Mouse (Mus musculus) cerebellum, adult 2 months (tissue): ENCODE data around the gene Ubxn4.

Source experiments
- CTCF ChIP-seq: fragments of 200-500 bp; IDR thresholded peaks from 2 replicates; pipeline ENCODE4 v1.5.1; 2011; ENCODE audit warnings: low read depth, mild to moderate bottlenecking, control low read depth, low read length, moderate library complexity, borderline replicate concordance; ENCODE audit not compliant: insufficient read depth
- POLR2A ChIP-seq: fragments of 200-500 bp; IDR thresholded peaks from 2 replicates; pipeline ENCODE4 v1.6.1; 2011; ENCODE audit warnings: low read length, control low read depth, borderline replicate concordance; ENCODE audit not compliant: insufficient read depth

GRCm38 (mm10) chr1:128197353-128197752 lies 46.4 kb upstream of the Ubxn4 start:
- TF ChIP-seq CTCF (no peak), POLR2A (no peak)
